Mouse (Mus musculus) frontal cortex, postnatal 14 days (tissue): ENCODE measurements at regions not wholly inside any gene's neighbourhood (a gene's known extent, or its start where the extent isn't known, plus 50 kb on each side); places are given as distances from the start of the nearest gene placed in this dataset.

ENCODE experiments used
- DNase-seq, 2 experiments: peaks; one replicate each; pipeline ENCODE4 v3.0.0; 2022; ENCODE audit warnings: low spot score in 2 of 2

DNA sequence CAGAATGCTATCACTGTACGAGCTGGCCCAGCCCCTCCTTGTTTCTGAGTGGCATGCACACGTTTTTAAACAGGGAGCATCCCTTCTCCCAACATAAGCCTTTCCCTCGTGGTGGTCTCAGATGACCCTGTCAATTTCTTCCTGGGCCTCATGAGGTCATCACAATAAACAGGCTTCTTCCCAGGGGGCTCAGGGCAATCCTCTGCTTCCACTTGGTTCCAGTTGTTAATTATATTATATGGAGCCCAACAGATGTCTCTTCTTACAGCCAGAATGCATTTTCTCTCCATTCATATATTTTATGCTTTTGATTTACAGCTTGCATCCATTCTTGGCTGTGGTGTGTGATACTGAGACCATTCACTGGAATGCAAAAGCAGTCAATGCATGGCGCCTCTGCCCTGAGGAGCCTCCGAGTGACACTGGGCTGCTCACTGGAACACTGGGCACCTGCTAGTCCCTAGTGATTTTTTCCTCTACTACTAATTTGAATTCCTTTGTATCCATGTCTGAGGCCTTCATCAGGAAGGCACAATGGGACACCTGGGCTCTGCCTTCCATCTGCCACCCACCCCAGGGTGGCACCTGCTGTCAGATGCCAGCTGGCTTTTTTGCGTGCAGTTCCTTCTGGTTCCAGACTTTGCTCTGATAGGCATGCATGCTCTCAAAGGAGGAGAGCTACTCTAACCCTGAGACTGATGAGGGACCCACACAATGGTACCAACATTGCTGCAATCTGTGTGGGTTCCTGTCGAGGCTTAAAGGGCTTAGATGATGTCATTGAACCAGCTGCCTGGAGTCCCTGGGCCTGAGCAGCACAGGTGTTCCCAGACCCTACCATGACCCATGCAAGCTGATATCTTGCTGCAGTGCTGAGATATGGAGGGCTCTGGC lies 528.8 kb upstream of the Mgmt start:
- no peak for DNase-seq

DNA sequence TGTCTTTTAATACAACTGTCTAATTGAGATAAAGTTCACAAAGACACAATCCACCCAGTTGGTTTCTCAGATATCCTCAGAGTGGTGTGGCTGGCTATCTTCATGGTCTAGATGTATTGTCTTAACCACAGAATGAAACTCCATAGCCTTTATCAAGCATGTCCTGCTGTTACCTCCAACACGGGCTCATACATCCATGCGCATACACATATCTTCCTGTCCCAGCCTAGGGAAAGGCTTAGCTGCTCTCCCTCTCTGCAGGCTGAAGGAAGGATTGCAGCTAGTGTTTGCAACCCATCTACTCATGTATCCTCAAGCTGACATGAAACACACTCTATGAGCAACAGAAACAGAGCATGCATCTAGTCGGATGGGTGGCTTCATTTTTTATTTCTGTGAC lies 517.2 kb upstream of the Mgmt start:
- DNase-seq, result no peak

DNA sequence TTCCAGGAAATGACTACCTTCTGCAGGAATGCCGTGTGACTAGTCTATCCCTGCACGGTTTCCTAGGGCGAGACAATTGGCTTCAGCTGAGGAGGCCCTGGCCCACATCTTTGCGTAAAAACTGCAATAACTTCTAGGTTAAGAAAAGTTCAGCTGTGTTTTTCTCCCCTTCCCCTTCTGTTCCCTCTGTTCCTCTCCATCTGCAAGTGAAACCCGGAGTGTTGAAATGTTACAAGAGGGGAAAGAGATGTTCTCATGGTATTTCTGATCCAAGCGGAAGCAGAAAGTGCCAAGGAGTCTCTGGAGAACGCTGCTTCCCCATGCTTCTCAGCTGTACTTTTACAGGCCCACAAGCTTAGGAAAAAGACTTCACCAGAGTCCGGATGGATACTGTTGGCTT lies 516.7 kb upstream of the Mgmt start:
- no peak for DNase-seq

DNA sequence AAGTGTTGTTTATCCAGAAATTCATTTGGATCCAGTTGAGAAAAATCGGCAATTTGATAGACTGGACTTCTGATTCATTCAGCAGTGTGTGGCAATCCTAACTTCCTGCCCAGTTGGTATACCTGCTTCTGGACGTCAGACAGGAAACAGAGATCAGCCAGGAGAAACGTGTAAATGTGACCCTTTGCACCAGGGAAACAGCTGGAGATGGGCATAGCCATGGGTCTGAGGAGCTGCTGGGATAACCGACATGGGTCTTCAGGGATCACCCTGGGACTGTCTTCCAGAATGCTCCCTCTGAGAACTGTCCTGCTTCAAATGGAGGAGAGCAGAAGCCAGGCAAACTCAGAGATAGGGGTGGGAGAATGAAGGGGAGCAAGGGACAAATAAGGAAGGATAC lies 516.1 kb upstream of the Mgmt start:
- no peak for DNase-seq

DNA sequence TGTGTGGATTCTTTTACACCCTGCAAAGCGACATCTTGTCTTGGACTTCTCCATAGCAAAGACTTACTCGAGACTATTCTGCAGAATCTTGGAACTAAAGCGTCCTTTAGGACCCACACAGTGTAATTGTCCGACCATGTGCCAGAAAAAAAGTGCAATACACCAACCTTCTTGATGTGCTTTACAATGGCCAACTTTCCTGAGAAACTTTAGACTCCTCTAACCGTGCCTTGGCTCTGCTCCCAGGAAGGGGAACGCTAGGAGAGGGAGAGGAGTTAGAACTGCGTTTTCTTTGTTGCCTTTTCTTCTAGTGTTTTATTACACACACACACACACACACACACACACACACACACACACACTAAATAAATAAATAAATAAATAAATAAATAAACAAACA lies 515.1 kb upstream of the Mgmt start:
- no peak for DNase-seq

DNA sequence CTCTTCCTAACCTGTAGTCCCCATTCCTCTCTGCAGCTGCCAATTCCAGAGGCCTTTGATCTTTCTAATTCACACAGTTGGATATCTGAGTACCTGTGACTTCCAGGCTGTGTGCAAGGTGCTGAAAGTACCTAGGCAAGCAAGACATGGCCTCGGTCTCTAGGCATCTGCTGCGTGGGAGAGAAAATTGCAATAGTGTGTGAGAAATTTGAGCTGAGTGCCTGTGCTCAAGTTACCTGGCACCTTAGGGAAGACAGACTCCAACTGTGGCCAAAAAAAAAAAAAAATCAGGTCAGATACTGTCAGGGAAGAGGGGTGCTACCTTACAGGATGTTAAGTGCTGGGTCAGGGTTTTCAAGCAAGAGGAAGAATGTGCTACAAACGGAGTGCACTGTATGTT lies 514.7 kb upstream of the Mgmt start:
- DNase-seq, result no peak

DNA sequence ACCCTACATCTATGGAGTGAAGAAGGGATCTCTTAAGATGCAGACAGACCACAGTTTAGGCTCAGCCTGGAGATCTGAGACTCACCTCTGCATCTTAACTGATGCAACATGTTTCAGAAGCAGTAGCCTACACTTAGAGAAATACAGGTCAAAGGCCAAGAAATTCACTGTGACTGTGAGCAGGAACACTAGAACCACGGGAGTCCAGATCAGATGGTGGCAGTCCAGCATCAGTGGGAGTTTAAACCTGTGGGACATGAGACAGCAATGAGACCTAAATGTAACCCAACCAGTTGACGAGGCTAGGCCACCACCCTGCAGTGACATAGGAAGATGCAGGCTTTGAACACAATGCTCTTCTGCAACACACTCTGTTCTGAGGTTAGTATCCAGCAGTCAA lies 511.1 kb upstream of the Mgmt start:
- no peak for DNase-seq

DNA sequence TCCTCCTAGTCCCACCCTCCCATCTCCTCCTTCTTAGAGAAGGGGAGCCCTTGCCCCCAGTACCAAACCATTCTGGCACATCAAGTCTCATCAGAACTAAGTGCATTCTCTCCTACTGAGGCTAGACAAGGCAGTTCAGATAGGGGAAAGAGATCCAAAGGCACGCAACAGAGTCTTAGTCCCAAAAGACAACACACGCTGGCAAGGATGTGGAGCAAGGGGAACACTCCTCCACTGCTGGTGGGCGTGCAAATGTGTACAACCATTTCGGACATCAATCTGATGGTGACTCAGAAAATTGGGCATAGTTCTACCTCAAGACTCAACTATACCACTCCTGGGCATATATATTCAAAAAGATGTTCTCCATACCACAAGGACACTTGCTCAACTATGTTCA lies 506.7 kb upstream of the Mgmt start:
- DNase-seq, result no peak

DNA sequence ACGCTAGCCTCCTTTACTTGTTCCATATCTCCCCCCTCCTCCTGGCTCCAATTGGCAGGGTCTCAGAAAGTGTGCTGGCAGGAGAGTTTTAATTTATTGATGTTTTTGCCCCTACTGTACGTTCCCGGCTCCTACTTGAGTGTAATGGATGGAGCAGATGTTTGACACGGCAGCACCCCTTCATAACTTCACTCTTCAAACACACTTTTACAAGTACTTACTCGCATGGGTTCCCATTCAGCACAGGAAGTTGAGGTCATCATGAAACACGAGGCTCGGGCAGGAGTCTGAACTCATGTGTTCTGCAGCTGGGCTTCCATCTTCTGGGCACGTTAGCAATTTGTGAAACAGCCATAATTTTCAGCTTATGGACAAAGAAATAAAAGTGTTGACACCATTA lies 504.3 kb upstream of the Mgmt start:
- no peak for DNase-seq

DNA sequence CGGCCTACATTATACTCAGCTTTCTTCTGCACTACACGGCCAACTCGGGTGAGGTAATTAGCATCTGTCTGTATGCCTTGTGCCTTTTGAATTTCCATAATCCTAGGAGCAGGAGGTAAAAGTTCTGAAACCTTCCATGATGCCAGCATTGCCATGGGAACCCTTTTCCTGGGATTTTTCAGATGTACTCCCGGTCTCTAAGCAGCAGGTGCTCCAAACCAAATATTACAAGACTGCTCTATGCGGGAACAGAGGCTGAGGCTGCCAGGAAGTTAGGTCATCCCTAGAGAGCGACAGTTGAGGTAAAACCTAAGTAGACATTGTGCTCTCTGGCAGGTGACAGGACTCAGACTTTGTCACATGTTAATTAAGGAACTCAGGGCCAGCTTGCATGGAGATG lies 501.0 kb upstream of the Mgmt start:
- no peak for DNase-seq

DNA sequence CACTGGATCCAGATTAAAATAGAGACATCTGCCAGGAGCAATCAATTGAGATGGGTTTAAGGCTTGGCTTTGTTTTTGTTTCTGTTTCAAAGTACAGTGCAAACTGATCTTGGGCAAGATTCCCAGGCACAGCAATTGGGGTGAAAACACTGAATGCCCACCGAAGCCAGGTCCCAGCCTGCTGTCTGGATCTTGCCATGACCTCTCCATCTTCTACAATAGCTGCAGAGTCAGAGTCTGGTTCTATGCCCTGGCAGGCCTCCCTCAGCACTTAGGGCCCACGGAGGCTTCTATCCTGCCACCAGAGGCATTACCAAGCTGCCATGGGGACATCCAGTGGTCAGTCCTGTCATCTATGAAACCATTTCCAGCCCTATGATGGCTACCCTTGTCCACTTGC lies 498.6 kb upstream of the Mgmt start:
- DNase-seq, result no peak

DNA sequence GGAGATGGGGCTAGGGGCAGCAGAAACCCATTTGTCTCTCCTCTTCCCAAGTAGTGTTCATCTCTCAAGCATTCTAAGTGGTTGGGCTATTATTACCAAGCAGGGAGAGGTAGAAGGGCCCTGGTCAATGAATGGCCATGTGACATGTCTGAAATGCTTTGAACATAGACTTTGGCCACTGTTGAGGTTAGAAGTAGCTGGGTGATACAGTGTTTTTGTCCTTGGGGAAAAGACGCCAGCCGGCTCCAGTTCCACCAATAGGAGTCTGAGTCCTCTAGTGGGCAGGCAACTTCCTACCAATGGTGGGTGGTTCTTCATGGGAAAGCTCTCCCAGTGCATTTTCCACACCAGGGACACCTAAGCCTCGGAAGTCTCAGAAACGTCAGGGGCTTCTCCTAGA lies 497.3 kb upstream of the Mgmt start:
- no peak for DNase-seq

DNA sequence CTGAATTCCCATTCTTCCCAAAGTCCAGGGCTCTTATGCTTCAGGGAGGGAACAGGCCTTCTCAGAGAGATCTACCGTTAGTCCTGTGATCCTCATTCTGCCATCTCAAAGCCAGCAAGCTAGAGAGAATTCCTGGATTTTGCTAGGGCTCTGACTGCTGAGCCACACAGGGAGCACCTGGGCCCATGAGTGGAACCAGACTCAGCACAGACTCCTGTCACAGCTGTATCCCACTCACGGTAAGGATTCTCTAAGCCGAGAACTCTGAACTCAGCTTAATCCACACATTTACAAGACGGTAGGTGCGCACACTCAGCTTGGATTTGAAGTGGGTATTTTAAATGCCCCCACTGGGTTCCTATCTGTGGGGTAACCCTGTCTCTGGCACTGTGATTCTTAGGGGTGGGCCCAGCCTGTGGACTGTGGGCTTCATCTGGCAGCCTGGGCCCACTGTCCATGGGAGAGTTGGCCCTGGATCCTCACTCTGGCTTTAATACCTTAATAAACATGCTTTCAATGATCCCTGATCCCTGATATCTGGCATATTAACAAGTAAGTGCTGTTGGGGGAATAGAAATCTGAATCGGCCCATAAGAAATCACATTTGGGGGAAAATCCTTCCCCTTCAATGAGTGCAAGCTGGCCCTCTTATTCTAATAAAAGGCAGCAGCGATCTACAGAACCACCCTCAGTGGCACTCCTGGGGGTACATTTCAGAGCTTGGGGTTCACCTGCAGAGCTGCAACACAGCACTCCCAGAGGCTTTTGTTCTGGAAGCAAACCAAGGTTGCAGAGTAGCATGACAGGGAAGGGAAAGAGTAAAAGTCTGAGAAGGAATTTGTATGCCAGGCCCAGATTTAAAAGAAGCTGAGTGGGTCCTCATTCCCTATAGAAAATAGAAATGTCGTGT lies 491.5 kb upstream of the Mgmt start:
- no peak for DNase-seq

DNA sequence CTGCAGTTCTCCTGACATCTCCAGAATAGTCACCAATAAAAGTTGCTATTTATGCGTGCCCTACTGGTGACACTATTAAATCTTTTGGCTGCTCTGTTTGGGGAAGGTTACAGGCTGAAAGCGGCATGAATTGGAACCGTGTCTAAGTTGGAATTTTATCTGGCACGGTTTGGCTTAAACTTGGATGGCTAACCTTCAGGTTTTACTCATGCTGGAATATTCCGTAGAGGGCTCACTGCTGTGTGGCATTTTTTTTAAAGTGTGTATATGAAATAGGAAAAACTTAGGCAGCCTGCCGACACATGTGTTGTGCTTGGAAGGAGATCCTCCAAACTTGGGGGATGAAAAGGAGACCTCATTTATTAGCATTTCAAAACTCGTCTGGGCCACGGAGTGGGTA lies 489.0 kb upstream of the Mgmt start:
- DNase-seq, result no peak

DNA sequence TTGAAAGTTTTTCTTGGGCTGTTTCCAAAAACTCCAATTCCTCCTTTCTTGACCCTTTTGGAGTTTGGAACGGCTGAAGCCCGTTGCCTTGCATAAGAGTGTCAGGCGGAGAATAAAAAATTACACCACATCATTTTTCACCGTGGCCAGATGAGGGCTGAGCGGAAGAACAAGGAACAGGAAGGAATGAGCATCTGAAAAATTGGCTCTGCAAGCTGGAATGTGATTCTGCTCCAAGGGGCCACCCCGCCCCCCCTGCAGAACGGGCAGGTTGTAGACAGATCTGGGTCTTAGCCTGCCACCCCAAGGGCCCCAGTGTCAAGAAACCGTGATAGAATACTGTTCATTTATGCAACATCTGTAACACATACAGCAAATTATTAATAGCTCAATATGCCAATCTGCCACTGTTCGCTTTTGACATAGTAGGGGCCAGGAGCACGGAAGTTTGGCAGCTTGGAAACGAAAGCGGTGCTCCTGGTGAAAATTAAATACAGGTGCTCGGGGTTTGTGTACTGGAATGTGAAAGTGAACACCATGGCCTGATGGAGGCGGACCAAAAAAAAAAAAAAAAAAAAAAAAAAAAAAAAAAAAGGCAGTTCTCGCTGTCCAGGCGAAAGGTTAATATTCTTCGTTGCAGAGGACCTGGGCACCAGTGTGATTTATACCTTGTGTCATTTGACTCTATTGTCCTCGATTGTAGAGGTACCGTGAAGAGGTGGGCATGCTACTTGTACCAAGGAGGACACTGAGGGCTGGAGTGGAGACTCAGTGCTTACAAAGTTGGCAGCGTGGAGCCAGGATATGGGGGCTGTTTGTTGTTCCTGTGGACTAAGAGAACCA lies 487.9 kb upstream of the Mgmt start:
- DNase-seq, result no peak

DNA sequence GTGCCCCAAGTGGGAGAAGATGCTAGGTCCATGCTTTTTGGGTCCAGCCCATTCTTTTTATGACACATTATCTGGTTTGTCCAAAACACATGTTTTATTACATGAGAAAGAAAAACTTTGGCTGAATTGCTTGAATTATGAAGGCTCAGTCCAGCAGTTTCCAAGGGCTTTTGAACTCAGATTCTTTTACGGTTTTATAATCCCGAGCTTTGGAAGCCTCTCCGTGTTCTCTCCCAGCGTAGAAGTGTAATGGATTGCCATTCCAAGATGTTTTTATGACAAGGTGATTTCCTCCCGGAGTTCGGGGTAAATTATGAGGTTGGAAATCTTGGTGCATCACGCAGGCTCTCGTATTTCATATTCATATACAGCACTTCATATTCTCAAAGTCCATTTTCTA lies 479.6 kb upstream of the Mgmt start:
- DNase-seq, result no peak

DNA sequence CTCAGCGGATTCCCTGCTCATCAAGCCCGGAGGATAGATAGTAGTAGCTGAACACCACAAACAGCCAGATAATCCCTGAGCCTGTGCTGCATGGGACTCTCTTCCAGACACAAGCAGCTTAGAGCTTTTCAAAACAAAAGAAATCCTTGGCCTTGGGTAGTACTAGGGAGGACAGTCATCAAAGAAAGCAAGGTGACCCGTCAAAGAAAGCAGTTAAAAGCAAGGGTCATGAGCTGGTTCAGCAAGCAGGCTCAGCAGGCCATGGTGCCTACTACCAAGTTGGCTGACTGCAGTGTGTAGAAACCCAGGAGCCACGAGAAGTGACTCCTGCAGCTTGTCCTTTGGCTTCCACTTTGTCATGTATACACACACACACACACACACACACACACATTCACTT lies 477.1 kb upstream of the Mgmt start:
- no peak for DNase-seq

DNA sequence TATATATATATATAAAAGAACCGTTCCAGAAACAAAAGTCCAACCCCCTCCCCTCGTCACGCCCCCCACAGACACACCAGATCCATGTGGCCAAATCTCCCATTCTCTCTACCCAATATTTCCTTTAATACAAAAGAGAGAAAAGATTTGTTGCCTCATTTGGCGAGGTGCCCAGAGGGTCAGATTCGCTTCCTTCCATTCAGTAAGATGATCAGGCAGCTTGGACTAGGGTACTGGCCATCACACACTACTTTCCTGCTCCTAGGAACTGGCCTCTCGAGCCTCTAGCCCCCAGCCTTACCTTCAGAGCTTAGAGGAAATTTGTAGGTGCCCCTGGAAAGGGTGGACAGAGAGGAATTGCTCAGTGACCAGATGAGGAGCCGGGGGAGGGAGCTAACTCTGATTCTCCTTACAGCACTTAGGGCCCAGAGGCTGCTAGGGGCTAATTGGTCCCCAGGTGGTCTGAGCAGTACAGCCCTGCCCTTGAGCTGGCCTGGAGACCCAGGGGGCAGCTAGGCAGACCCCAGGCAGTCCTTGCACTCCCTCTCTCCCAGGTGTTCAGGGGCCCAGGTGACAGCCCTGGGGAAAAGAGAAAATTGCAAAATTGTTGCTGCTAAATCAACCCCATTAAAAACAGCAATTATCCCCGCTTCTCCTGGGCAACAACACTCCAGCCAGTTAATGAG lies 470.4 kb upstream of the Mgmt start:
- no peak for DNase-seq

DNA sequence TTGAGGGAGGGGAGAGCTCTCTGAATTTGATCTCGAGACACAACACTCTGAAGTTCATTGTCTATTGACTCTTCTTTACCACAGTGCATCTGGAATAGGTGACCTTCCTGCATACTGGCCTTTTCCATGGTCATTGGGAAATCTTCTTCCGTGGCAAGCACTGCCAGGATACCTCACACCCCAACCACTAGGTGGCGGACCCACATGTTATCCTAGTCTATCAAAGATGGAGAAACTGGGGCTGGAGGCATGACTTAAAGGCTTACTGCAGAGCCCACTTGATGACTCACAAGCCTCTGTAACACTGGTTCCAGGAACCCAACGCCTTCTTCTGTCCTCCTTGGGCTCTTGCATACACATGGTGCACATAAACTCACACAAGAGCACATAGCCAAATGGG lies 467.2 kb upstream of the Mgmt start:
- no peak for DNase-seq

DNA sequence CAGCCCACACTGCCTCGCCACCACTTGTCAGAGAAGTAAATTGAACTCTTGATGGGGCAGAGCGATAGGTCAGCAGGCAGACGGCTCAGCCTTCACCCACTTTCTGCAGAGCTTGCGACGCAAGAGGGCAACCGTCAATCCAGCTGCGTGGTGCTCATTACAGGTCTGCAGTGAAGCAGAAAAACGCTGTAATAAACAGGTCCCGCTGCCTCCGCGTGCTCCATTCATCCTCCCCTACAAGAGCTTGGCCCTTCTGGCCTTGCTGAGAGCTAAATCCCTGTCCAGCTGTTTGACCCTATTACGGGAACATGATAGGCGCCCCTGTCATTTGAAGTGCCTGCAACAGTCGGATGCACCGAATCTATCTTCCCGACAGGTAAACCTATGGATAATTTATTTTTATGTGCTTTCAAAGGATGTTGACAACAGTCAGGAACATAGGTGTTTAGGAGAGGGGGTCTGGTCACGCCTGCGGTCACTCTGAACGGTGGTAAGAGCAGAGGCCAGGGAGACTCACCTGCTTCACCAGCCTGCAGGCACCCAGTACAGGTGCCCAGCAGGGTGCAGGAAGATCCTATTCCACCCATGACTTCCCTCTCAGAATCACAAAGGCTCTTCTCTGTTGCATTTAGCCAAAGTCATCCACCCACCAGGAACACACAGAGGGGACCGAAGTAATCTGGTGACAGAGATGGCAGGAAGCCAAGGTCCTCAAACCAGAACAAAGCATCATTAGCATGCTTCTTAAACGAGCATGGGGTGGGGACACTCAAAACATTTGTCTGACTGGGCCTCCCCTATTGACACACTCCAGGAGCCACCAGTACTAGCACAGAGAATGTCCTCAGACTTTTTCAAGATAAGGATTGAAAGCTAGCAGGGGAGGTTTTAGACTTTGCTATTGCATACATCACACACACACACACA lies 464.1 kb upstream of the Mgmt start:
- no peak for DNase-seq
